Mouse (Mus musculus): ENCODE data around the gene CT030661.1.
"Not testable (repeated sequence)": the region's sequence is repeated elsewhere in the genome, so short reads cannot be mapped to it uniquely, and the experiment has no call there.

DNA sequence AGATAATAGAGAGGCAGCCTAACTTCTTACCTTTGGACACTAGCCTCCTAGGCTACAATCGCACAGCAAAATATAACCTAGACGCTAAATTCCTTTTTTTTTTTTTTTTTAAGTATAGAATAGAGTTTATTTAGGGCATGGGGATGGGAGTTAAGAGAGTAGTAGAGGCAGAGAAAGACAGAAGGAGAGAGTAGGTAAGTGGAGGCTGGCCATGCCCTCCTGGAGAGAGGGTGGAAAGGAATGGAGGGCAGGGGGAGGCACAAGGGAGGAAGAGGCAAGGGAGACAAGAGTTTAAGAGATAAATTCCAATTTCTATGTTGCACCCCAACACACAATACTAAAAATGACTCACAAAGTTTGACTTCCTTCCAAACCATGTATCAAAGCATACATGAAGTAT is 610 bp upstream of the CT030661.1 start:
- TF ChIP-seq CTCF, EP300 (IDR thresholded peaks at IDR 0.05; ENCODE audit: low read depth): not testable (repeated sequence)

All from heart, postnatal 0 days (tissue).